In the genomic region with DNA sequence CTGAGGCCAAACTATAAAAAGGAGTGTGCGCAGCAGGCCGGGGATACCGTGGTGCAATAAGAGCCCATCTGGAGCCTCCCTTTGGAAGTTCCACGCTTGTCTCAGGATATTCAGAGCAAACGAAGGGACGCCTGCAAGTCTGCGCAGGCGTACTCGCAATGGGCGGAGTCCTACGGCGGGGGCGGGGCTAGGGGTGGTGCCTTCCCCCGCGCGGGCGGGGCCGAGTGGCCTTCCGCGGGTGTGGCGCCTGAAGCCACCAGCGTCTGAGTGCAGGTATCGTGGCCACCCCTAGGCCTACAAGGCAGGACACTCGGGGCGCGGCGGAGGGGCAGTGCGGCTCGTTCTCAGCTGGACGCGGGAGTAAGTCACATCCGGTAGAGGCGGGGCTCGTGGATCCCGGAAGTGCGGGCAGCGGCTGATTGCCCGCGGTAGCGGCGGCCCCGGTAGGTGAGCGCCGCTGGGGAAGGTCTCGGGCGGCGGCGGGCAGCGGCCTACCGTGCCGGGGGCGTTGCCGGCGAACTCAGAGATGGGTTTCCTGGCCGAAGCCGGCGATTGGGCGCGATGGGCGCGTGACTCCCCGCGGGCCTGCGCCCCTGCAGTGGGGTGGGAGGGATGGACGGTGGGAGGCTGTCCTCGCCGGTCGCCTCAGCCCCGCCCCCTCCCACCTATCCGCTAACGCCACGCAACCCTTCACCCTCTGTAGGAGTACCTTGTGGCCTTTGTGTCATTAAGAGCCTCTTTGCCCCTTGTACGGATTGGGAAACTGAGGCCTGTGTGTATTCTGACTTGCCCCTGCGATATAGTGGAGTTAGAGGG, we compare ENCODE assay signal across 8 mouse cellular contexts. TPM values are rescaled to one million over a fixed set of nuclear protein-coding genes. Genes with fewer than 3 reads are reported as not detected.
DNase-seq lines count a peak whose midpoint lies in the region; ATAC-seq lines count a peak whose summit lies in the region.

A gene (plus strand): TSS at position 199 of the 816 bp plus-strand sequence.

- peak within 1 kb of the TSS; percentile 95 for H3K9ac ChIP-seq in heart, embryonic 14.5 days (ENCODE audit: low read length)
- peak within 1 kb of the TSS; percentile 87 for H3K9ac ChIP-seq in liver, embryonic 13.5 days
- H3K9ac ChIP-seq in stomach, embryonic 16.5 days (ENCODE audit: low read length): peak within 1 kb of the TSS; percentile 81

- H3K4me3 ChIP-seq in brown adipose tissue, adult 24 weeks (ENCODE audit: insufficient read depth, low read depth, low read length): peak within 1 kb of the TSS; percentile 80
- H3K4me3 ChIP-seq in heart, embryonic 14.5 days (ENCODE audit: control insufficient read depth in 1 of 2, insufficient read depth in 1 of 2, low read depth in 1 of 2, low read length in 2 of 2): peak within 1 kb of the TSS; percentile 78 to 86
- H3K4me3 ChIP-seq in liver, embryonic 13.5 days (replicated peaks): peak within 1 kb of the TSS; percentile 84
- H3K4me3 ChIP-seq in stomach, embryonic 16.5 days (replicated peaks; ENCODE audit: low read length): peak within 1 kb of the TSS; percentile 60

- peak; percentile 90 for ATAC-seq in heart, embryonic 14.5 days (ENCODE audit: insufficient number of reproducible peaks, insufficient read depth, low FRiP score, low read depth)
- ATAC-seq in liver, embryonic 13.5 days (ENCODE audit: low read depth): peak; percentile 91
- ATAC-seq in stomach, embryonic 16.5 days (ENCODE audit: insufficient read depth, low FRiP score): peak; percentile 91

- H3K27ac ChIP-seq in brown adipose tissue, adult 24 weeks (replicated peaks; ENCODE audit: low read depth, low read length): peak within 1 kb of the TSS; percentile 86
- H3K27ac ChIP-seq in heart, embryonic 14.5 days (replicated peaks in 1 of 2; ENCODE audit: control insufficient read depth in 1 of 2, insufficient read depth in 1 of 2, low read depth in 2 of 2, low read length in 2 of 2): peak within 1 kb of the TSS; percentile 92 to 97
- H3K27ac ChIP-seq in liver, embryonic 13.5 days: peak within 1 kb of the TSS; percentile 94
- peak within 1 kb of the TSS; percentile 94 for H3K27ac ChIP-seq in stomach, embryonic 16.5 days (ENCODE audit: low read length)

- H3K27me3 ChIP-seq in heart, embryonic 14.5 days (ENCODE audit: control insufficient read depth, insufficient read depth, low read length): 0 out of 2 replicates have a peak, but pooled peaks cover 4% of the 10 kb centered on the region
- no peaks in the 10 kb centered on the region for H3K27me3 ChIP-seq in liver, embryonic 13.5 days
- no peaks in the 10 kb centered on the region for H3K27me3 ChIP-seq in stomach, embryonic 16.5 days (ENCODE audit: control insufficient read depth, insufficient read depth, low read length)

- peaks cover 8% of the 10 kb centered on the region for H3K36me3 ChIP-seq in heart, embryonic 14.5 days (ENCODE audit: control insufficient read depth, insufficient read depth, low read length)
- no peaks in the 10 kb centered on the region for H3K36me3 ChIP-seq in liver, embryonic 13.5 days
- no peaks in the 10 kb centered on the region for H3K36me3 ChIP-seq in stomach, embryonic 16.5 days (ENCODE audit: control insufficient read depth, insufficient read depth, low read length)

- H3K4me2 ChIP-seq in heart, embryonic 14.5 days (ENCODE audit: low read length): peak within 1 kb of the TSS; percentile 82
- peak within 1 kb of the TSS; percentile 87 for H3K4me2 ChIP-seq in liver, embryonic 13.5 days
- H3K4me2 ChIP-seq in stomach, embryonic 16.5 days (ENCODE audit: low read depth, low read length): peak within 1 kb of the TSS; percentile 80

- DNase-seq in CD4-positive, CD25-positive, alpha-beta regulatory T cell, adult 2 months (ENCODE audit: low read depth, low spot score): peak; percentile 93
- DNase-seq in fibroblast of lung, adult 2 months (ENCODE audit: low read depth): peak; percentile 71
- peak; percentile 95 for DNase-seq in kidney, postnatal 14 days
- DNase-seq in liver, embryonic 13.5 days: peak; percentile 89
- DNase-seq in neural tube, embryonic 10.5 days (ENCODE audit: extremely low spot score, low spot score): peak; percentile 95

- H3K9me3 ChIP-seq in heart, embryonic 14.5 days (ENCODE audit: control insufficient read depth, low read length): no peaks in the 10 kb centered on the region
- H3K9me3 ChIP-seq in liver, embryonic 13.5 days (replicated peaks): no peaks in the 10 kb centered on the region
- no peaks in the 10 kb centered on the region for H3K9me3 ChIP-seq in stomach, embryonic 16.5 days (replicated peaks; ENCODE audit: control insufficient read depth, low read length)

- under 1% methylated on average over 71 of the region's 74 CpGs for WGBS in heart, embryonic 14.5 days
- WGBS in liver, embryonic 13.5 days (ENCODE audit: insufficient replicate concordance): under 1% methylated on average over 74 of the region's 74 CpGs
- WGBS in stomach, embryonic 16.5 days: under 1% methylated on average over 73 of the region's 74 CpGs

- peaks cover 17% of the 10 kb centered on the region for H3K4me1 ChIP-seq in brown adipose tissue, adult 24 weeks (ENCODE audit: control insufficient read depth, insufficient read depth, insufficient read length, low read length)
- H3K4me1 ChIP-seq in heart, embryonic 14.5 days (ENCODE audit: control insufficient read depth in 2 of 2, insufficient read depth in 2 of 2, low read length in 2 of 2): peaks cover 17 to 35% of the 10 kb centered on the region in 2 experiments
- peaks cover 61% of the 10 kb centered on the region for H3K4me1 ChIP-seq in liver, embryonic 13.5 days (replicated peaks)
- peaks cover 29% of the 10 kb centered on the region for H3K4me1 ChIP-seq in stomach, embryonic 16.5 days (ENCODE audit: control insufficient read depth, insufficient read depth, low read length)

RNA-seq across cellular contexts. Expression of the gene that starts here (rescaled TPM):
- 8.5 and 10.1 TPM in 2 replicates for polyA plus RNA-seq in brown adipose tissue, adult 24 weeks (2012; ENCODE audit: insufficient read depth, insufficient read length, missing spikeins)
- polyA plus RNA-seq in heart, embryonic 14.5 days (2014; fragmentation: Nextera tagmentation; extraction: Ambion mirVana): 28.4 and 30.0 TPM in 2 replicates
- 10.4 and 12.1 TPM in 2 replicates for polyA plus RNA-seq in liver, embryonic 13.5 days (2015; fragmentation: Nextera tagmentation; extraction: Ambion mirVana)
- polyA plus RNA-seq in stomach, embryonic 16.5 days (2015; fragmentation: Nextera tagmentation; extraction: Ambion mirVana): 48.7 and 60.3 TPM in 2 replicates

Comparison
In these comparisons a context has a peak if more than half of its experiments do, and no peak if none do; other contexts are left out.
1. Peak in every context shown above with its lines: DNase-seq, ATAC-seq, H3K4me3 ChIP-seq and H3K27ac ChIP-seq.